Mouse (Mus musculus): ENCODE measurements around the gene Wfdc12. TPM values are rescaled to one million over a fixed set of nuclear protein-coding genes. Genes with fewer than 3 reads are reported as not detected.

Gene Wfdc12
- polyA plus RNA-seq, 1 experiment from 2014 or later: 2.3 TPM

Other genes starting within 250 kb of the Wfdc12 start
- 265 and 278 TPM in 2 replicates for gene Ywhab, start 195.6 kb downstream of the Wfdc12 start, polyA plus RNA-seq (2015; fragmentation: Nextera tagmentation; extraction: Ambion mirVana)
- gene Pabpc1l, start 165.2 kb downstream of the Wfdc12 start, polyA plus RNA-seq (2015; fragmentation: Nextera tagmentation; extraction: Ambion mirVana): 1.8 and 2.0 TPM in 2 replicates
- 67.8 and 68.4 TPM in 2 replicates for gene Stk4, start 120.3 kb downstream of the Wfdc12 start, polyA plus RNA-seq (2015; fragmentation: Nextera tagmentation; extraction: Ambion mirVana)
- 80.0 and 80.8 TPM in 2 replicates for gene Tomm34, start 119.4 kb downstream of the Wfdc12 start, polyA plus RNA-seq (2015; fragmentation: Nextera tagmentation; extraction: Ambion mirVana)
- not detected in 2 replicates for gene Kcns1, start 19.5 kb downstream of the Wfdc12 start, polyA plus RNA-seq (2015; fragmentation: Nextera tagmentation; extraction: Ambion mirVana)
- gene Wfdc5, start 7.9 kb downstream of the Wfdc12 start, polyA plus RNA-seq (2015; fragmentation: Nextera tagmentation; extraction: Ambion mirVana): 0.09 TPM in 1 of 2 replicates, not detected in the other
- gene Wfdc15a, start 9.5 kb upstream of the Wfdc12 start, polyA plus RNA-seq (2015; fragmentation: Nextera tagmentation; extraction: Ambion mirVana): not detected in 2 replicates
- gene Wfdc15b, start 31.1 kb upstream of the Wfdc12 start, polyA plus RNA-seq (2015; fragmentation: Nextera tagmentation; extraction: Ambion mirVana): 1.8 and 2.9 TPM in 2 replicates
- 0.09 and 0.12 TPM in 2 replicates for gene Svs2, start 47.9 kb upstream of the Wfdc12 start, polyA plus RNA-seq (2015; fragmentation: Nextera tagmentation; extraction: Ambion mirVana)
- 0.10 TPM in 1 of 2 replicates, not detected in the other for gene Svs3b, start 66.0 kb upstream of the Wfdc12 start, polyA plus RNA-seq (2015; fragmentation: Nextera tagmentation; extraction: Ambion mirVana)
- gene Svs4, start 87.9 kb upstream of the Wfdc12 start, polyA plus RNA-seq (2015; fragmentation: Nextera tagmentation; extraction: Ambion mirVana): 0.54 TPM in 1 of 2 replicates, not detected in the other
- not detected in 2 replicates for gene Svs3a, start 98.7 kb upstream of the Wfdc12 start, polyA plus RNA-seq (2015; fragmentation: Nextera tagmentation; extraction: Ambion mirVana)
- gene Svs6, start 126.1 kb upstream of the Wfdc12 start, polyA plus RNA-seq (2015; fragmentation: Nextera tagmentation; extraction: Ambion mirVana): not detected in 2 replicates
- not detected in 2 replicates for gene Svs5, start 142.1 kb upstream of the Wfdc12 start, polyA plus RNA-seq (2015; fragmentation: Nextera tagmentation; extraction: Ambion mirVana)
- 9.8 and 10.6 TPM in 2 replicates for gene Slpi, start 198.5 kb upstream of the Wfdc12 start, polyA plus RNA-seq (2015; fragmentation: Nextera tagmentation; extraction: Ambion mirVana)
- not detected in 2 replicates for gene Rbpjl, start 212.5 kb upstream of the Wfdc12 start, polyA plus RNA-seq (2015; fragmentation: Nextera tagmentation; extraction: Ambion mirVana)
- 0.08 and 0.12 TPM in 2 replicates for gene Matn4, start 214.6 kb upstream of the Wfdc12 start, polyA plus RNA-seq (2015; fragmentation: Nextera tagmentation; extraction: Ambion mirVana)

Measured in thymus, postnatal 0 days (tissue).